Mouse (Mus musculus): ENCODE measurements around the gene Zfp871.

The Zfp871 gene

GRCm38 (mm10) chr17:32788094-32788559 is at the start of gene Zfp871:
Gene Zfp871, minus strand, starts transcription at chr17:32788287.
- peak; percentile 93 to 95 for DNase-seq

DNA sequence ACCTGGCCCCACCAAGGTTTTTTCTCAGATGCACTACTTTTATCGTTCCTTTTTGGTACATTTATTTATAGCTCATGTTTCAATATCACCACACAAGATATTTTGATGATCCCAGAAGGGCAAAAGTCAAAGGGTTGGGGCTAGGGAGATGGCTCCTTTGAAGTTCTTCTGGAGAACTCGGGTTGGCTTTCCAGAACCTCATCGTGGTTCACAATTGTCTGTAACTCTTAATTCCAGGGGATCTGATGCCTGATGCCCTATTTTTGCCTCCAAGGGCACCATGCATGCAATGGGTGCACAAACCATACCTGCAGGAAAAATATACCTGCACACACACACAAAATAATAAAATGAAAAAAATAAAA is 42.3 kb upstream of the Zfp871 start:
- DNase-seq, result no peak

GRCm38 (mm10) chr17:32829540-32830417 is 41.7 kb upstream of the Zfp871 start, which contains the start of gene Zfp799:
Gene Zfp799, minus strand, starts transcription at chr17:32830261.
- DNase-seq, result peak; percentile 79 to 91

GRCm38 (mm10) chr17:32816074-32816784 is 28.1 kb upstream of the Zfp871 start:
- DNase-seq, result no peak

DNA sequence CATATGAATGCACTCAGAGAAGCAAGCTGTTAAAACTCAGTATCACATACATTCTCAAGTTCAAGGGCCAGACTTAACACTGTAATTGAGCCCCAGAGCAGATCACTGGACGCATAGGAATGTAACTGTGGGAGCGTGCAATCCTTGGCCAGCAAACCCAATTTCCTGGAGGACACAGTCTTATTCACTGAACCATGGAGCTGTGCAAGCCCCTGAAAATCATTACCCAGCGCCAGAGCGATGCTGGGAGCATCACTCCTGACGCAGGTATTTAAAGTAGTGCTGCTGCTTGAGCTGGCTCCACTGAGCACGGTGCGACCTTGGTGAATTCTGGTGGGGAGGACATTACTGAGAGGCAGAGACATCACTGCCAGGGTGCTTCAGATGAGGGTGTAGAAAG is 26.0 kb upstream of the Zfp871 start:
- peak; percentile 43 to 79 for DNase-seq

DNA sequence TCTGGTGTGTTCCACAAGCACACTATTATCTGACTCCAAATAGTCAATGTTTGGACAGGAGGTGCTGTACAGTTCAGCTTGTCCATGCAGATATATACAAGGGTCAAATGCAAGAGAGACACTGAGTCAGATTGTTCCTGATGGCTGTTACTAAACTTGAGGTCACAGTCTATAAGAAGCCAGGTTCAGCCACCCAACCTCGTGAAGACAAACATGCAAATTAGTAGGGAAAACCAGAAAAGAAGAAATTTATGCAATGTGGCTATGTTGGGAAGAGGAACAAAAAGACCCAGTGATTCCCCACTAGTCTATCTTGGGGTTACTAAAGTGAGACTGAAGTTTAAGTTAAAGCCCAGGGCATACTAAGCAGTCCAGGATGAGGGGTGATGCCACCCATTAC is 22.6 kb upstream of the Zfp871 start:
- no peak for DNase-seq

DNA sequence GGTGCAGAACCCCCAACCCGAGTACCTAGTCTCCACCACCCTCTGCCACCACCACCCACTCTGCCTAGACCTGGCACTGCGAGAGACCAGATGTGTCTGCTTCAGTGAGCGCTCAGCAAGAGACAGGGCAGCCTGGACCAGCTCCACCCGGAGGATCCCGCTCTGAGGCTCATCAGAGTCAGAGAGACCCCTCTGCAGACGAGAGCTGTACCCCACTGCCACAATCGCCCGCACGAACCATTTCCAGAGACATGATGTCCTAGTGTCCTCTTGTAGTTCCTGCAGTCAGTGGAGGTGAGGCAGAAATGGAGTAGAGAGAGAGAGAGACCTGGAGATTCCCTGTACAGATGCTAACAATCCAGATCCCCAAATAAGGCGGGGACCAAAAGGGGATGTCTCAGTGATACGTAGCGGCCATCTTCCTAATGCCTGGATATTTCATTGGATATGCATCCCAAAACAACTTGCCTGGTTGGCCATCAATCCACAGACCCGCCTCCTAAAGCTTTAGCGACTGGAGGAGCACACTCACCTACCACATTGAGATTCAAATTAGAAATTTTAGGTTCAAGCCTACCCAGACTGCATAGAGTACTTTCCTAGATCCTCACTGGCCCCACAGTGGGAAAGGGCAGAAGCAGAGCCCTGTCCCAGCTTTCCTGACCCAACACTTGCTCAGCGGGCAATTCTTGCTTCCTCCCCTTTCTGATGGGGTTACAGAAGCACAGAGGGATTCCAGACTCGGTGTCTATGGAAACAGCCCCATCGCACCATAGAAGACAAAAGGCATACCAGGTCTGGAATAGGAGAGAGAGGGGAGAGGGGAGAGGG is 21.7 kb upstream of the Zfp871 start, which contains the start of gene Zfp811:
Gene Zfp811 (minus strand): TSS at position 388 of the 831 bp plus-strand sequence.
- DNase-seq, result peak in 1 of 2 experiments; percentile 36

DNA sequence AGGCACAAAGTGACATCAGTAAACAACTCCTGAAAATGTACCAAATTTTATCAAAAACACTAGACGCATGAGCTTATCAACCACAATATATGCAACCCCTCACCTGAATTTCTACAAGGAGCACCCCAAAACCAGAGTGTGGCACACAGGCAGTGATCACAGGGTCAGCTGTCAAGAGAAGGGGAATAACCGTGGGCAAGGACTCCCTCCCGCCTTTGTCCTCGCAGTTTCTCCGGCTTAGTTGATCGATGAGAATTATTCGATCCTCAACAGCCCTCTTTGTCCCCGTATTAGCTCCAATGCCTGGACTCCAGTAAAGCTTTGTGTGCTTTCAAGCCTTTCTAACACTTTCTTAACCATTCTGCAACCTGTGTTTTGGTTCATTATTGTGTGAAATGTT is 20.8 kb upstream of the Zfp871 start:
- no peak for DNase-seq

DNA sequence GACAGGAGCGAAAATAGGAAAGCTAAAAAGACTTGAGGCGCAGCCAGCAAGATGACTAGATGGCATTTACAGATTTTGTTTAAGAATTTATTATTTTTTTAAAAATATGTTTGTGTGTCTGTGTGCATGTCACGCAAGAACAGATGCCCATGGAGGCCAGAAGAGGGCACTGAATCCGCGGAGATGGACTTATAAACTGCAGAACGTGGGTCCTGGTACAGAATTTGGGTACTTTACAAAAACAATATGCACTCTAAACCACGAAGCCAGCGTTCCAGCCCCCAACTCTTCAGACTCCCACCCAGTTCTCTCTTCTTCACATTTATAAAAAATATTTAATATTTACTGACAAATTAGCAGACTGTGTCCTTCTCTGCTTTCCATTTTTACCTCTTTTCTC is 1.2 kb upstream of the Zfp871 start:
- no peak for DNase-seq

- no peak for DNase-seq
These were observed 489 bp upstream of the Zfp871 start for GRCm38 (mm10) chr17:32788576-32788975.

GRCm38 (mm10) chr17:32787436-32788093 is 522 bp downstream of the Zfp871 start:
- peak; percentile 60 to 79 for DNase-seq

DNA sequence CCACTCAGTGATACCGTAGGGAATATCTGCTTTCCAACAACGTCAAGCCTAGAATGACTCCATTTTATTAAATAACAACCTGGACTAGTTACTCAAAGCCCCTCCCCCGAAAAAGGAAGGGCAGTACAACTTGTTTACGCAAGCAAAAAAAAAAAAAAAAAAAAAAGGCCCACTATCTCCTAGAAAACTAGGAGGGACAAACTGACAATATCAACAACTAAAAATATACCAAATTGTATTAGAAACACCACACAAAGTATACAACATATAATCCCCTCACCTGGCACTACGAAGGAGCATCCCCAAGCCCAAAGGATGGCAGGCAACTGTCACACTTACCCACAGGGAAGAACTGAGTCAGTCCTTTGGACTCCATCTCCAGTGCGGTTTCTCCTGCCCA is 1.1 kb downstream of the Zfp871 start:
- no peak for DNase-seq

DNA sequence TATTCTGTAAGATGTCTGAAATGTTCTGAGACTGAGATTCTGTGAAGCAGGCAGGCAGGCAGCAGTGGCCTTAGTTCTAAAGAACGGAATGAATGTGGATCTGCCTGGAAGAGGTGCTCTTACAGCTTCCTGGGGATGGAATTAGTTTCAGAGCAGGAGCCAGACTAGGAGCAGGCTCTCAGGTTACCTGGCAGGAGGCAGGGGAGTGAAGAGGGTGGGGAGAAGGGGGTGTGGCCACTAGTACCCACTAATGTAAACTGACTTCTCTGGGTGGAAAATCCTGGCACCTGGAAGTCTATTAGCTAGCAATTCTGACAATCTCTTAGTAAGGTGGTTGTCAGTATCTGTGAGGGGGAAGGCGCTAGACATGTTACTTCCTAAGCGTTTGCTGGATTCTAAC is 2.4 kb downstream of the Zfp871 start:
- DNase-seq, result peak; percentile 14 to 50

DNA sequence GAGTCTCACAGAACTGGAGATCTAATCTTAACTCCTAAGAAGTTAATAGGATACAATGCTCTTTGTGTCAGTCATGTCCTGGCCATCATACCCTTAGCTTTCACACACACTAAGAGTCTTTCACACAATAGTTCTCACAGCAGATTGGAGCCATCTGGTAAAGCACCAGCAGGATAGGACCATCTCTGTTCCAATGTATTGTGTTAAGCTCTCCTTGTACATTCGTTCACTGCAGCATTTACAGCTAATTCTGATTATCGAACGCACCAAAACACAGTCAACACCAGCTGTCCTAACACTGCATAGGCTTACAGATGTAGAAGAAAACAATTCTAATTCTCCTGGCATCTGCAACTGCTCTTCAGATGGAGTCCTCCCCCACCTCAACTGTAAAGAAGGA is 10.5 kb downstream of the Zfp871 start:
- no peak for DNase-seq

DNA sequence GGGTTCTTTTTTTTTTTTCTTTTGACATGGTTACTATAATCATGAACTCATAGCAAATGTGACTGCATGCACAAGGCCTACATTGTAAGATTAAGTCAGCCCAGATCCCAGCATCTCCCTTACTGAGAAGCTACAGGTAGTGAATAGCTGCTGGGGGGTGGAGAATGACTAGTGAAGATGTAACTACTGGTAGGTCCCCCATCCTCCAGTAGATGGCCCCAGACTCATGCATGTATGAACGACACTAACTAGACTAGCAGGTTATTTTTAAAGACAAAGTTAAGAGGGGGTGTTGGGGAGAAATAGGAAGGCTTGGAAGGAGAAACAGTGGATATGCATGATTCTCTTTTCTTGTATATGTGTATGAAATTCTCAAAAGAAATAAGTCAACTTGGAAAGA is 16.9 kb downstream of the Zfp871 start:
- peak; percentile 31 to 39 for DNase-seq

DNA sequence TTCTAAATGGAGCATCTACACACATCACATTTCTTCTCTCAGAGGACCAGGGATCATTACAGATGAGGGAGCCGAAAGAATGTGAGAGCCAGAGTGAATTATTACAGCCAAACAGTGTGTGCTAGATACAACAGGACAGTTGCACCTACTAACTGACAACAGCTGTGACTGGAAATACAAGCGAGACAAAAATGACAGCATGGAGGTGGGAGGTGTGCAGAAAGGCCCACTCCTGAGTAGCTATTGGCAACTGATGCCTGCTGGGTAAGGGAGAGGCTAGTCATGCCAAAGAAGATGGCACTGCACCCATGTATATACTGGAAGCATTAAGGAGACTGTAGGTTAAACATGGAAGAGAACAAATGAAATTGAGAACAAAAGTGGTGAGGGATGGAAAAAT is 21.7 kb downstream of the Zfp871 start:
- DNase-seq, result no peak

DNA sequence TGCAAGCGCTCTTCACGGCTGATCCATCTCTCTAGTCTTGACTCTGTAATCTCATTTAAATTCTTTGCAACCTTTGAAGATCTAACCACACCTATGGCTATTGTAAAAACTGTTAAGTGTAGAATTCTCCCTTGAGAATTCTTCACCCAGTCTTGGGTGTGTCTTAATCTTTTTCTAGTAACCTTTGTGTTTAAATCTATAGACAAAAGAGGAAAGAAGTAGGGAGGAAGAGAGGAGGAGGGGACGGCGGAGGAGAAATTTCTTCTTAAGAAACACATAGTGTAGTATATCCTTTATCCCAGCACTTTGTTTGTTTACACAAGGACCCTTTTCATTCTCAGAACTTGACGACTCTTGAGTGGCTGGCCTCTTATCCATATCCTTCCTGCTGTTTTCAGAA is 30.8 kb downstream of the Zfp871 start:
- DNase-seq, result no peak

DNA sequence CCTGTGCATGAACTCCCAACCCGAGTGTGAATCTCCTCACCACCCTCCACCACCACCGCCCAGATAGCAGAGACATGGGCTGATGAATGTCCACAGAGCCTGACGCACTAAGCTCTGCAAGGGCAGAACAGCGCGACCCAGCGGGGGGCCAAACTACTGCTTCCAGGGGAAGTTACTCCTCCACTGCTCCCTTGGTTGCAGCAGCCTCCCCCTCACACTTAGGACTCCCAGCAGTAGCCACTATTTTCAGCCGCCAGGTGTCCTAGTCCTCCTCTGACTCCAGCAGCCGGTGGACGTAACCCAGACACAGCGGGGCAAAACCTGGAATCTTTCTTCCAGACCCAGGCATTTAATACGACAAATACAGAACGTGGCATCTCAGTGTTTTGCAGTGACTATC is 34.5 kb downstream of the Zfp871 start:
- peak; percentile 45 to 58 for DNase-seq

- no peak for DNase-seq
These were observed 35.2 kb downstream of the Zfp871 start for GRCm38 (mm10) chr17:32752813-32753360.

DNA sequence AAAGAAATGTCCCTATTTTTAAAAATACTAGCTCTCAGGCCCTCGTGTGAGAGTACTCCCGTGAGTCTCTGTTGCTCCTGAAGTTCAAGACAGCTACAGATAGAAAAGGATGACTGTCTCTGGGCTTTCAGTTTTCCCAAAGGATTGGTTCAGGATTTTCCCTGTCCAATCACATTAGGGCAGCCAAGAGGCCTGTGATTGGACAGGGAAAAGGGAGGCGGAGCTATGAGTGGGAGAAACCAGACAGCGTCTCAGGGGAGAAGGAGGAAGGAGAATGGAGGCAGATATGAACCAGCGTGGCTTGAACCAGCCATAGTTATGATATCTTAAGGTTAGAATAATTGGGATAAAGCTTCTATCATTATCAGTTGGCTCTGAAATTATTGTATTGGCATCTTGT is 37.5 kb downstream of the Zfp871 start:
- no peak for DNase-seq

DNA sequence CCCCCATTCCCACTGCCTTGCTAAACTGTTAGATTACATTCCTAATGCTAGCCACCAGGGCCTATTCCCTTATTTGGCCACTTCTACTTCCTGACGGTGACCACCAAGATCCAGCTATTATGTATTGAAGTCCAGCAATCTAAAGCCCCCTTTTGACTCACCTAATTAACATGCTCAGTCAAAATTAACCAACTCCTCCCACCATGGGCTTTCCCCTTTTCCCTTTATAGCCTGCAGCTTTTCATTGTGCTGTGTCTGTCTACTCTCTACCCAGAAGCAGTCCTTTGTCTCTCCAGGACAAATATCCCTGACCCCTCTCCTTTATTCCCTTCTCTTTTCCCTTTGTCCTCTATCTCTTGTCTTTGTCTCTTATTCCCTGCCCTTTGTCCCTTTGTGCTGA is 47.0 kb downstream of the Zfp871 start:
- DNase-seq, result no peak

- no peak for DNase-seq
These were observed 49.7 kb downstream of the Zfp871 start for GRCm38 (mm10) chr17:32738406-32738805.
